Mouse (Mus musculus) C2C12 (cell line): ENCODE data around the gene Patl2.

Experiments used
- CEBPB ChIP-seq: IDR thresholded peaks from one replicate; pipeline ENCODE4 v1.6.1; 2011; ENCODE audit warnings: low read depth, mild to moderate bottlenecking, control low read depth, moderate library complexity
- CTCF ChIP-seq: IDR thresholded peaks from one replicate; pipeline ENCODE4 v1.5.1; 2011; ENCODE audit not compliant: control insufficient read depth, insufficient read depth, insufficient read length
- FOSL1 ChIP-seq: IDR thresholded peaks from one replicate; pipeline ENCODE4 v1.8.0; 2011; ENCODE audit warnings: mild to moderate bottlenecking, low read length; ENCODE audit not compliant: poor library complexity, insufficient read depth, severe bottlenecking
- MAX ChIP-seq: IDR thresholded peaks from one replicate; pipeline ENCODE4 v1.6.1; 2011; ENCODE audit warnings: mild to moderate bottlenecking, control low read depth
- MYOG ChIP-seq: IDR thresholded peaks from one replicate; pipeline ENCODE4 v1.6.1; 2011; ENCODE audit not compliant: control insufficient read depth, insufficient read length; ENCODE audit errors: extremely low read depth

GRCm38 (mm10) chr2:122140815-122141214 lies 45.2 kb downstream of the Patl2 start:
- TF ChIP-seq CTCF (no peak), CEBPB (no peak), MAX (no peak), MYOG (no peak), FOSL1 (no peak)
